Mouse (Mus musculus) G1E (cell line): ENCODE data around the gene Cygb. TPM values are rescaled to one million over a fixed set of nuclear protein-coding genes. Genes with fewer than 3 reads are reported as not detected.
A peak's percentile ranks its signal among the peaks of the same experiment; 100 is the strongest.

Experiments used
- ATAC-seq: 2 replicates; pipeline ENCODE4 v1.8.0; 2016; ENCODE audit warnings: mild to moderate bottlenecking; ENCODE audit not compliant: insufficient number of reproducible peaks, poor library complexity, low FRiP score, severe bottlenecking; ENCODE audit errors: extremely low read depth
- DNase-seq: peaks from one replicate; pipeline ENCODE4 v3.0.0; 2012; ENCODE audit warnings: low spot score
- H3K27me3 ChIP-seq: 2 replicates; pipeline ENCODE4 v1.6.1; 2012; ENCODE audit warnings: mild to moderate bottlenecking, low read length, inconsistent platforms; ENCODE audit not compliant: insufficient read depth
- H3K36me3 ChIP-seq: replicated peaks from 2 replicates; pipeline ENCODE3; 2012; ENCODE audit warnings: mild to moderate bottlenecking, inconsistent platforms
- H3K4me1 ChIP-seq: 2 replicates; pipeline ENCODE4 v1.6.1; 2012; ENCODE audit warnings: low read depth, low read length, inconsistent platforms, mixed read lengths; ENCODE audit not compliant: insufficient read depth
- H3K4me3 ChIP-seq: 2 replicates; pipeline ENCODE4 v1.5.1; 2012; ENCODE audit warnings: low read depth, mild to moderate bottlenecking, inconsistent platforms, low read length, moderate library complexity, mixed read lengths
- H3K9me3 ChIP-seq: replicated peaks from 2 replicates; pipeline ENCODE4 v1.6.1; 2012; ENCODE audit warnings: inconsistent platforms
- CTCF ChIP-seq: IDR thresholded peaks from 2 replicates; pipeline ENCODE4 v1.5.1; 2012; ENCODE audit warnings: low read depth, low read length, inconsistent platforms, mixed read lengths
- GATA1 ChIP-seq: IDR thresholded peaks from 2 replicates; pipeline ENCODE4 v1.6.1; 2012; ENCODE audit warnings: borderline replicate concordance, low read length, inconsistent platforms, mixed read lengths
- GATA2 ChIP-seq: IDR thresholded peaks from 2 replicates; pipeline ENCODE4 v1.6.1; 2012; ENCODE audit warnings: low read depth, low read length, inconsistent platforms, borderline replicate concordance
- POLR2AphosphoS5 ChIP-seq: IDR thresholded peaks from 2 replicates; pipeline ENCODE4 v1.6.1; 2012; ENCODE audit warnings: low read depth, low read length, inconsistent platforms; ENCODE audit not compliant: insufficient replicate concordance
- TAL1 ChIP-seq: conservative IDR thresholded peaks from 2 replicates; pipeline ENCODE4 v1.6.1; 2012; ENCODE audit warnings: low read depth, low read length, inconsistent platforms, mixed read lengths
- polyA plus RNA-seq: library from polyadenylated mRNA; stranded (reverse); fragments of >175 nt; gene quantifications from 2 replicates; pipeline ENCODE4 v1.2.3, GENCODE M21; 2012
- total RNA-seq, 2 experiments: library from RNA; stranded (forward) in 1 of 2; stranded (reverse) in 1 of 2; fragments of 200-1000 nt in 1 of 2; fragments of >200 nt in 1 of 2; fragmentation: Nextera tagmentation in 1 of 2; gene quantifications; 2 replicates each; pipeline ENCODE4 v1.2.3; 2014 to 2017

The Cygb gene
- total and polyA plus RNA-seq, 3 experiments: 0.05 TPM; not detected in 2

- Histone ChIP-seq H3K27me3 (peaks cover 42% of the 10 kb centered on the region), H3K36me3 (no peaks in the 10 kb centered on the region), H3K4me1 (peaks cover 61% of the 10 kb centered on the region), H3K4me3 (no peak overlapping the region; the same call in 1 of the 2 replicates), H3K9me3 (no peaks in the 10 kb centered on the region)
- TF ChIP-seq GATA2 (no peak), POLR2AphosphoS5 (no peak), TAL1 (no peak), CTCF (no peak), GATA1 (no peak)
- ATAC-seq (no peak), DNase-seq (no peak)
Measured at GRCm38 (mm10) chr11:116646136-116646535, 8.0 kb downstream of the Cygb start.

- Histone ChIP-seq H3K36me3 (no peaks in the 10 kb centered on the region), H3K9me3 (no peaks in the 10 kb centered on the region), H3K27me3 (peaks cover 45% of the 10 kb centered on the region), H3K4me1 (peaks cover 62% of the 10 kb centered on the region), H3K4me3 (peak overlapping the region; percentile 11; the same call in 1 of the 2 replicates)
- DNase-seq (no peak), ATAC-seq (no peak)
- TF ChIP-seq GATA1: no peak
- no peak for TF ChIP-seq GATA2
- no peak for TF ChIP-seq TAL1
- no peak for TF ChIP-seq POLR2AphosphoS5
- TF ChIP-seq CTCF: no peak
Measured at GRCm38 (mm10) chr11:116645446-116646110, 8.5 kb downstream of the Cygb start.

- peaks cover 43% of the 10 kb centered on the region for H3K27me3 ChIP-seq
- peaks cover 59% of the 10 kb centered on the region for H3K4me1 ChIP-seq
- H3K36me3 ChIP-seq: no peaks in the 10 kb centered on the region
- H3K9me3 ChIP-seq: no peaks in the 10 kb centered on the region
- H3K4me3 ChIP-seq: no peak overlapping the region
- TF ChIP-seq GATA2 (no peak), GATA1 (no peak), CTCF (no peak), TAL1 (no peak), POLR2AphosphoS5 (no peak)
- no peak for DNase-seq
- no peak for ATAC-seq
Measured at GRCm38 (mm10) chr11:116644225-116645112, 9.6 kb downstream of the Cygb start.

- Histone ChIP-seq H3K4me3 (no peak overlapping the region), H3K4me1 (peaks cover 51% of the 10 kb centered on the region), H3K27me3 (peaks cover 36% of the 10 kb centered on the region), H3K36me3 (no peaks in the 10 kb centered on the region), H3K9me3 (peaks cover 2% of the 10 kb centered on the region)
- DNase-seq (no peak), ATAC-seq (no peak)
- TF ChIP-seq GATA1: no peak
- no peak for TF ChIP-seq GATA2
- no peak for TF ChIP-seq TAL1
- no peak for TF ChIP-seq CTCF
- no peak for TF ChIP-seq POLR2AphosphoS5
Measured at GRCm38 (mm10) chr11:116643579-116644224, 10.4 kb downstream of the Cygb start.

- H3K9me3 ChIP-seq: peaks cover 6% of the 10 kb centered on the region
- H3K36me3 ChIP-seq: no peaks in the 10 kb centered on the region
- H3K4me1 ChIP-seq: peaks cover 43% of the 10 kb centered on the region
- peak; percentile 87 for TF ChIP-seq CTCF
- TF ChIP-seq POLR2AphosphoS5: no peak
- TF ChIP-seq GATA2: no peak
- peaks cover 39% of the 10 kb centered on the region for H3K27me3 ChIP-seq
- ATAC-seq (peak; percentile 40; the same call in 1 of the 2 replicates), DNase-seq (peak; percentile 76)
- no peak overlapping the region for H3K4me3 ChIP-seq
Measured at GRCm38 (mm10) chr11:116642681-116643578, 11.2 kb downstream of the Cygb start.
